Mouse (Mus musculus): ENCODE measurements at regions not wholly inside any gene's neighbourhood (a gene's known extent, or its start where the extent isn't known, plus 50 kb on each side); places are given as distances from the start of the nearest gene placed in this dataset.

DNA sequence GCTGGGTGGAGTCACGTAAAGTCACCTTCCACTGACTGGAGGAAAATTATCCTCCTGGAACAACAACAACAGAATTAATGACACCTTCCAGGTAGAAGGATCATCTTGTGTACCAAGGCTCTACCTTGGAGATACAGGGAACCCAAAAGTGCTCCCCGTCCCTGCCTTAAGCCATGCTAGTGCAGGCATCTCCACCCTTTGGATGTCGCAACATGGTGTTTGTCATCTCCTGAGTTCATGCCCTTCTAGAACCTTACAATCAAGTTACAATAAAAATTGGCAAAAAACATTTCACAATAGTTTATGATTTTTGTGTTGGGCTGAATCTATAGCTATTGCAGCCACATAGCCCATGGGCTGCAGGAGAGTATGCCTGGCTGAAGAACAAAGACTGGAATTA, 305.5 kb downstream of the Epha4 start:
- H3K9ac ChIP-seq (ENCODE audit: insufficient read depth, low read depth): no peak overlapping the region
- H3K27ac ChIP-seq (ENCODE audit: insufficient read depth, low read depth): no peak overlapping the region
- no peaks in the 10 kb centered on the region for H3K36me3 ChIP-seq (replicated peaks in 1 of 2; ENCODE audit: control insufficient read depth in 1 of 2, insufficient read depth in 1 of 2, low read length in 1 of 2)
- no peak for DNase-seq (ENCODE audit: extremely low read depth)
- H3K27me3 ChIP-seq (replicated peaks): no peaks in the 10 kb centered on the region
- H3K4me1 ChIP-seq (ENCODE audit: control insufficient read depth in 1 of 2, insufficient read depth in 2 of 2): peaks cover 0 to 12% of the 10 kb centered on the region in 2 experiments; a peak in 2 of 4 replicates
- H3K9me3 ChIP-seq (replicated peaks; ENCODE audit: low read length): no peaks in the 10 kb centered on the region
- in situ Hi-C loops (cut with MboI; ENCODE audit: low pct_ligation_motif_present, low pct_unique_long_range_greater_than_20kb, low sequenced_read_pairs) (no loop called here), dilution Hi-C loops (cut with MboI; ENCODE audit: extremely low pct_ligation_motif_present, extremely low pct_unique_long_range_greater_than_20kb, low sequenced_read_pairs) (no loop called here)
- H3K4me2 ChIP-seq (ENCODE audit: insufficient read depth, low read depth, poor library complexity, severe bottlenecking): no peak overlapping the region
- TF ChIP-seq SIN3A (IDR thresholded peaks at IDR 0.05; ENCODE audit: low read length) (no peak), USF1 (IDR thresholded peaks at IDR 0.05; ENCODE audit: low read depth, low read length) (no peak), KAT2A (IDR thresholded peaks at IDR 0.05; ENCODE audit: insufficient replicate concordance, low read length) (no peak), HCFC1 (IDR thresholded peaks at IDR 0.05; ENCODE audit: low read depth, low read length) (no peak), MAZ (IDR thresholded peaks at IDR 0.05; ENCODE audit: low read depth, low read length) (no peak), E2F4 (IDR thresholded peaks at IDR 0.05; ENCODE audit: insufficient replicate concordance, low read depth, low read length) (no peak), CHD2 (IDR thresholded peaks at IDR 0.05; ENCODE audit: low read length) (no peak), ELF1 (IDR thresholded peaks at IDR 0.05; ENCODE audit: low read depth, low read length) (no peak), GABPA (IDR thresholded peaks at IDR 0.05; ENCODE audit: insufficient replicate concordance, low read depth, low read length) (no peak), ZC3H11A (IDR thresholded peaks at IDR 0.05; ENCODE audit: low read depth, low read length) (no peak), NRF1 (IDR thresholded peaks at IDR 0.05; ENCODE audit: low read depth, low read length) (no peak), MAFK (IDR thresholded peaks at IDR 0.05; ENCODE audit: insufficient replicate concordance, low read length) (no peak), RCOR1 (conservative IDR thresholded peaks at IDR 0.05; ENCODE audit: low read depth, low read length) (no peak), MXI1 (IDR thresholded peaks at IDR 0.05; ENCODE audit: low read depth, low read length) (no peak), ZKSCAN1 (IDR thresholded peaks at IDR 0.05; ENCODE audit: borderline replicate concordance, low read depth, low read length) (no peak), POLR2A (IDR thresholded peaks at IDR 0.05; ENCODE audit: low read depth, low read length) (no peak), POLR2AphosphoS2 (IDR thresholded peaks at IDR 0.05; ENCODE audit: low read depth, low read length) (no peak), JUND (conservative IDR thresholded peaks at IDR 0.05; ENCODE audit: low read depth, low read length) (no peak), USF2 (conservative IDR thresholded peaks at IDR 0.05; ENCODE audit: low read depth, low read length) (no peak), JUN (IDR thresholded peaks at IDR 0.05; ENCODE audit: insufficient read depth, low read depth, low read length) (no peak)
- no peak overlapping the region for H3K4me3 ChIP-seq (replicated peaks in 1 of 3; ENCODE audit: low read depth in 2 of 3, low read length in 2 of 3, poor library complexity in 1 of 3)
- H3K79me2 ChIP-seq (replicated peaks; ENCODE audit: control insufficient read depth, extremely low read depth, insufficient read depth, poor library complexity, severe bottlenecking): no peaks in the 10 kb centered on the region

- Histone ChIP-seq H3K79me2 (replicated peaks; ENCODE audit: control insufficient read depth, extremely low read depth, insufficient read depth, poor library complexity, severe bottlenecking) (no peaks in the 10 kb centered on the region), H3K27ac (ENCODE audit: insufficient read depth, low read depth) (no peak overlapping the region), H3K9ac (ENCODE audit: insufficient read depth, low read depth) (no peak overlapping the region), H3K4me3 (replicated peaks in 1 of 3; ENCODE audit: low read depth in 2 of 3, low read length in 2 of 3, poor library complexity in 1 of 3) (no peak overlapping the region), H3K4me2 (ENCODE audit: insufficient read depth, low read depth, poor library complexity, severe bottlenecking) (peak overlapping the region; percentile 67; the same call in 1 of the 2 replicates), H3K36me3 (replicated peaks in 1 of 2; ENCODE audit: control insufficient read depth in 1 of 2, insufficient read depth in 1 of 2, low read length in 1 of 2) (no peaks in the 10 kb centered on the region), H3K9me3 (replicated peaks; ENCODE audit: low read length) (no peaks in the 10 kb centered on the region), H3K4me1 (ENCODE audit: control insufficient read depth in 1 of 2, insufficient read depth in 2 of 2) (peaks cover 0 to 13% of the 10 kb centered on the region in 2 experiments; a peak in 2 of 4 replicates), H3K27me3 (replicated peaks) (no peaks in the 10 kb centered on the region)
- in situ Hi-C loops (cut with MboI; ENCODE audit: low pct_ligation_motif_present, low pct_unique_long_range_greater_than_20kb, low sequenced_read_pairs): no loop called here
- no peak for TF ChIP-seq IRF4 (IDR thresholded peaks at IDR 0.05; ENCODE audit: low read depth, low read length)
- peak; percentile 35; the same call in 1 of the 2 replicates for TF ChIP-seq BHLHE40 (IDR thresholded peaks at IDR 0.05; ENCODE audit: low read depth, low read length)
- TF ChIP-seq SMC3 (IDR thresholded peaks at IDR 0.05; ENCODE audit: low read depth, low read length): no peak
- peak; percentile 19 for DNase-seq (ENCODE audit: extremely low read depth)
- dilution Hi-C loops (cut with MboI; ENCODE audit: extremely low pct_ligation_motif_present, extremely low pct_unique_long_range_greater_than_20kb, low sequenced_read_pairs): no loop called here
Observed at GRCm38 (mm10) chr1:77213462-77214098, 301.3 kb downstream of the Epha4 start.

Measured in CH12.LX (cell line).